Mouse (Mus musculus): ENCODE results near the gene Fads6. TPM values are rescaled to one million over a fixed set of nuclear protein-coding genes. Genes with fewer than 3 reads are reported as not detected.

The Fads6 gene
- polyA plus RNA-seq, 1 experiment from 2014 or later = 0.45 TPM

- Histone ChIP-seq H3K9me3 (ENCODE audit: control insufficient read depth, low read length) (no peaks in the 10 kb centered on the region), H3K9ac (ENCODE audit: low read length) (peak overlapping the region; percentile 47), H3K4me3 (ENCODE audit: low read depth, low read length) (peak overlapping the region; percentile 44), H3K4me1 (replicated peaks; ENCODE audit: control insufficient read depth, insufficient read depth, low read length) (peaks cover 3% of the 10 kb centered on the region; the same call in 1 of the 2 replicates), H3K4me2 (ENCODE audit: low read depth, low read length, severe bottlenecking) (peak overlapping the region; percentile 95), H3K27ac (ENCODE audit: low read depth, low read length) (no peak overlapping the region), H3K27me3 (ENCODE audit: control insufficient read depth, insufficient read depth, low read length) (peaks cover 34% of the 10 kb centered on the region), H3K36me3 (ENCODE audit: control insufficient read depth, insufficient read depth, low read length) (no peaks in the 10 kb centered on the region)
- WGBS = 2% methylated on average over 60 of the region's 63 CpGs
- no peak for DNase-seq (ENCODE audit: low spot score)
- 0 out of 2 replicates have a peak, but pooled peaks have one; percentile 31 for ATAC-seq (replicated peaks; ENCODE audit: low FRiP score)
Observed at GRCm38 (mm10) chr11:115249721-115250404, 47.6 kb downstream of the Fads6 start.

- Histone ChIP-seq H3K9me3 (ENCODE audit: control insufficient read depth, low read length) (no peaks in the 10 kb centered on the region), H3K9ac (ENCODE audit: low read length) (no peak overlapping the region), H3K4me3 (ENCODE audit: low read depth, low read length) (no peak overlapping the region), H3K4me2 (ENCODE audit: low read depth, low read length, severe bottlenecking) (no peak overlapping the region), H3K36me3 (ENCODE audit: control insufficient read depth, insufficient read depth, low read length) (no peaks in the 10 kb centered on the region), H3K4me1 (replicated peaks; ENCODE audit: control insufficient read depth, insufficient read depth, low read length) (peaks cover 3% of the 10 kb centered on the region; the same call in 1 of the 2 replicates), H3K27me3 (ENCODE audit: control insufficient read depth, insufficient read depth, low read length) (peaks cover 34% of the 10 kb centered on the region), H3K27ac (ENCODE audit: low read depth, low read length) (no peak overlapping the region)
- 72% methylated on average over 6 of the region's 6 CpGs for WGBS
- no peak for DNase-seq (ENCODE audit: low spot score)
- ATAC-seq (replicated peaks; ENCODE audit: low FRiP score) = no peak
Observed at GRCm38 (mm10) chr11:115247945-115248344, 49.5 kb downstream of the Fads6 start.

DNA sequence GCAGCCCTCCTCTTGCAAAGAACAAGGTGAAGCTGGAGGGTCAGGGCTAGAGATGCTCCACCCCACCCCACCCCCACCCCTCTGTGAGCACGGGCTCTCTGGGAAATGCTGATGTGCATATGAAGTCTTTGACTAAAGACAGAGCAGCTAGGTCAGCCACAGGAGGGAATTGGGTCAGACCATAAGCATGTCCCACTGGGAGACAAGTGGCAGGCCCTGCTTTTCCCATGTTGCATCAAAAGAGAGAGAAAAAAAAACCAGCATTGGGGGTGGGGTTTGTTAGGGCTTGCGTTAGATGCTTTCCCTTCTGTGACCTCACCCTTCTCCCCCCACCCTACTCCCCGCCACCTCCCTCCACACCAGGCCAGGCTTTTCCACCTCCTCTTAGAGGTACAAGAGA, 50.2 kb downstream of the Fads6 start:
- ATAC-seq (replicated peaks; ENCODE audit: low FRiP score) (no peak), DNase-seq (ENCODE audit: low spot score) (no peak)
- Histone ChIP-seq H3K36me3 (ENCODE audit: control insufficient read depth, insufficient read depth, low read length) (no peaks in the 10 kb centered on the region), H3K4me3 (ENCODE audit: low read depth, low read length) (no peak overlapping the region), H3K4me1 (replicated peaks; ENCODE audit: control insufficient read depth, insufficient read depth, low read length) (peaks cover 3% of the 10 kb centered on the region; the same call in 1 of the 2 replicates), H3K4me2 (ENCODE audit: low read depth, low read length, severe bottlenecking) (no peak overlapping the region), H3K27ac (ENCODE audit: low read depth, low read length) (no peak overlapping the region), H3K9ac (ENCODE audit: low read length) (no peak overlapping the region), H3K9me3 (ENCODE audit: control insufficient read depth, low read length) (no peaks in the 10 kb centered on the region), H3K27me3 (ENCODE audit: control insufficient read depth, insufficient read depth, low read length) (peaks cover 34% of the 10 kb centered on the region)
- 27% methylated on average over 3 of the region's 3 CpGs for WGBS

GRCm38 (mm10) chr11:115246386-115246785, 51.1 kb downstream of the Fads6 start:
- peaks cover 30% of the 10 kb centered on the region for H3K27me3 ChIP-seq (ENCODE audit: control insufficient read depth, insufficient read depth, low read length)
- no peak for ATAC-seq (replicated peaks; ENCODE audit: low FRiP score)

GRCm38 (mm10) chr11:115244840-115245239, 52.6 kb downstream of the Fads6 start:
- Histone ChIP-seq H3K27me3 (ENCODE audit: control insufficient read depth, insufficient read depth, low read length) (peaks cover 15% of the 10 kb centered on the region), H3K9ac (ENCODE audit: low read length) (no peak overlapping the region), H3K4me2 (ENCODE audit: low read depth, low read length, severe bottlenecking) (no peak overlapping the region), H3K36me3 (ENCODE audit: control insufficient read depth, insufficient read depth, low read length) (no peaks in the 10 kb centered on the region), H3K9me3 (ENCODE audit: control insufficient read depth, low read length) (no peaks in the 10 kb centered on the region), H3K4me3 (ENCODE audit: low read depth, low read length) (no peak overlapping the region), H3K27ac (ENCODE audit: low read depth, low read length) (no peak overlapping the region), H3K4me1 (replicated peaks; ENCODE audit: control insufficient read depth, insufficient read depth, low read length) (0 out of 2 replicates have a peak, but pooled peaks cover under 1% of the 10 kb centered on the region)
- WGBS = 83% methylated on average over 8 of the region's 8 CpGs
- DNase-seq (ENCODE audit: low spot score) (no peak), ATAC-seq (replicated peaks; ENCODE audit: low FRiP score) (no peak)

More at GRCm38 (mm10) chr11:115246386-115246785, 51.1 kb downstream of the Fads6 start:
- H3K4me2 ChIP-seq (ENCODE audit: low read depth, low read length, severe bottlenecking) = no peak overlapping the region
- H3K27ac ChIP-seq (ENCODE audit: low read depth, low read length) = no peak overlapping the region
- DNase-seq (ENCODE audit: low spot score) = no peak
- H3K9me3 ChIP-seq (ENCODE audit: control insufficient read depth, low read length) = no peaks in the 10 kb centered on the region
- no peak overlapping the region for H3K4me3 ChIP-seq (ENCODE audit: low read depth, low read length)
- H3K36me3 ChIP-seq (ENCODE audit: control insufficient read depth, insufficient read depth, low read length) = no peaks in the 10 kb centered on the region
- H3K9ac ChIP-seq (ENCODE audit: low read length) = no peak overlapping the region
- WGBS = 77% methylated on average over 8 of the region's 8 CpGs
- peaks cover 3% of the 10 kb centered on the region; the same call in 1 of the 2 replicates for H3K4me1 ChIP-seq (replicated peaks; ENCODE audit: control insufficient read depth, insufficient read depth, low read length)

- no peak overlapping the region for H3K27ac ChIP-seq (ENCODE audit: low read depth, low read length)
- H3K27me3 ChIP-seq (ENCODE audit: control insufficient read depth, insufficient read depth, low read length) = peaks cover 5% of the 10 kb centered on the region
- no peaks in the 10 kb centered on the region for H3K36me3 ChIP-seq (ENCODE audit: control insufficient read depth, insufficient read depth, low read length)
- DNase-seq (ENCODE audit: low spot score) (no peak), ATAC-seq (replicated peaks; ENCODE audit: low FRiP score) (no peak)
- H3K9ac ChIP-seq (ENCODE audit: low read length) = no peak overlapping the region
- no peaks in the 10 kb centered on the region for H3K4me1 ChIP-seq (replicated peaks; ENCODE audit: control insufficient read depth, insufficient read depth, low read length)
- no peaks in the 10 kb centered on the region for H3K9me3 ChIP-seq (ENCODE audit: control insufficient read depth, low read length)
- no peak overlapping the region for H3K4me2 ChIP-seq (ENCODE audit: low read depth, low read length, severe bottlenecking)
- no peak overlapping the region for H3K4me3 ChIP-seq (ENCODE audit: low read depth, low read length)
- 93% methylated on average over 12 of the region's 12 CpGs for WGBS
Observed at GRCm38 (mm10) chr11:115243783-115244182, 53.7 kb downstream of the Fads6 start.

DNA sequence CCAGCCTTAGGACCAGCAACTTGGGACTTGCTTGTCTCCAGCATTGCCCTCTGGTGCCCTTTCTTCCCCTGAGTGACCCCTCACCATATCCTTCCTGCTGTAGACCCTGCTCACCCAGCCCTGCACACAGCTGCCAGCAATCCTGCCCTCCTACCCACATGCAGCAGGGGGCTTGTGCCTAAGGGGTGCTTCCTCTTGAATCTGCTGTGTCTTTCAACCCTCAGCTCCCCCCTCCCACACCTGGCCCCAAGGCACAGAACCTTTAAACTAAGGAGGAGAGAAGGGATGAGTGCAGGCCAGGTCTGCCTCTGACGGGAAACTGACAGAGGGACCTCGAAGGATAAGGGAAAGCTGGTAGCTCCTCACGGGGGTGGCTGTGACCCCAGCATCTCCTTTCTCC, 54.7 kb downstream of the Fads6 start:
- ATAC-seq (replicated peaks; ENCODE audit: low FRiP score) (no peak), DNase-seq (ENCODE audit: low spot score) (no peak)
- H3K4me2 ChIP-seq (ENCODE audit: low read depth, low read length, severe bottlenecking) = no peak overlapping the region
- H3K36me3 ChIP-seq (ENCODE audit: control insufficient read depth, insufficient read depth, low read length) = no peaks in the 10 kb centered on the region
- WGBS = 73% methylated on average over 3 of the region's 3 CpGs
- no peak overlapping the region for H3K9ac ChIP-seq (ENCODE audit: low read length)
- no peak overlapping the region for H3K27ac ChIP-seq (ENCODE audit: low read depth, low read length)
- no peaks in the 10 kb centered on the region for H3K9me3 ChIP-seq (ENCODE audit: control insufficient read depth, low read length)
- no peaks in the 10 kb centered on the region for H3K4me1 ChIP-seq (replicated peaks; ENCODE audit: control insufficient read depth, insufficient read depth, low read length)
- H3K4me3 ChIP-seq (ENCODE audit: low read depth, low read length) = no peak overlapping the region
- H3K27me3 ChIP-seq (ENCODE audit: control insufficient read depth, insufficient read depth, low read length) = no peaks in the 10 kb centered on the region

DNA sequence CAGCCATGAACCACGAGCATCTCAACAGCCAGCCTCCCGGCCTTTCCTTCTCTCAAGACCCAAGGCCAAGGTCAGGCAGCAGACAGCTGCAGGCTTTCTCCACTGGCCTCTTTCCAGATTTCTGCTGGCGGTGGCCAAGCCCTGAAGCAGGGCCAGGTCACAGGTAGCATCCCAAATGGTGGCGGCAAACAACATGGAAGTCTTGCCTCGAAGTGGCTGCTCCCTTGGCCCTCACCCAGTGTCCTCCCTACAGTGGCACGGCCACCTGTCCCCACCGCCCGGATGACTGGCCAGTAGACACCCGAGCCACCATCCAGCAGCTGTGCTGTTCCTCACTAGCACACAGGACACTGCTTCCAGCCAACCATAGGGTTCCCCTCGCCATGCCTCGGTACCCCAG, 56.1 kb downstream of the Fads6 start:
- Histone ChIP-seq H3K9me3 (ENCODE audit: control insufficient read depth, low read length) (no peaks in the 10 kb centered on the region), H3K27me3 (ENCODE audit: control insufficient read depth, insufficient read depth, low read length) (no peaks in the 10 kb centered on the region), H3K4me3 (ENCODE audit: low read depth, low read length) (no peak overlapping the region), H3K36me3 (ENCODE audit: control insufficient read depth, insufficient read depth, low read length) (no peaks in the 10 kb centered on the region), H3K4me2 (ENCODE audit: low read depth, low read length, severe bottlenecking) (no peak overlapping the region), H3K9ac (ENCODE audit: low read length) (no peak overlapping the region), H3K27ac (ENCODE audit: low read depth, low read length) (no peak overlapping the region), H3K4me1 (replicated peaks; ENCODE audit: control insufficient read depth, insufficient read depth, low read length) (no peaks in the 10 kb centered on the region; the same call in 1 of the 2 replicates)
- ATAC-seq (replicated peaks; ENCODE audit: low FRiP score) = no peak
- 86% methylated on average over 11 of the region's 11 CpGs for WGBS
- DNase-seq (ENCODE audit: low spot score) = no peak

- Histone ChIP-seq H3K9ac (ENCODE audit: low read length) (no peak overlapping the region), H3K4me2 (ENCODE audit: low read depth, low read length, severe bottlenecking) (no peak overlapping the region), H3K27ac (ENCODE audit: low read depth, low read length) (no peak overlapping the region), H3K9me3 (ENCODE audit: control insufficient read depth, low read length) (no peaks in the 10 kb centered on the region), H3K27me3 (ENCODE audit: control insufficient read depth, insufficient read depth, low read length) (no peaks in the 10 kb centered on the region), H3K4me3 (ENCODE audit: low read depth, low read length) (no peak overlapping the region), H3K36me3 (ENCODE audit: control insufficient read depth, insufficient read depth, low read length) (no peaks in the 10 kb centered on the region), H3K4me1 (replicated peaks; ENCODE audit: control insufficient read depth, insufficient read depth, low read length) (peaks cover 10% of the 10 kb centered on the region; the same call in 1 of the 2 replicates)
- WGBS = 69% methylated on average over 5 of the region's 5 CpGs
- ATAC-seq (replicated peaks; ENCODE audit: low FRiP score) (no peak), DNase-seq (ENCODE audit: low spot score) (no peak)
Observed at GRCm38 (mm10) chr11:115236570-115236969, 60.9 kb downstream of the Fads6 start.
